Mouse (Mus musculus) subcutaneous adipose tissue, adult 2 months (tissue): ENCODE results near the gene Phox2b. TPM values are rescaled to one million over a fixed set of nuclear protein-coding genes. Genes with fewer than 3 reads are reported as not detected.

ENCODE experiments used
- polyA plus RNA-seq: library from polyadenylated mRNA; depleted of rRNA; stranded (reverse); fragments of >200 nt; gene quantifications from 2 replicates; pipeline ENCODE4 v1.2.3, GENCODE M21; 2012; ENCODE audit warnings: low replicate concordance; rRNA removed

The Phox2b gene
- 0.05 TPM in 1 of 2 replicates, not detected in the other for polyA plus RNA-seq

GRCm38 (mm10) chr5:67098733-67099323, at the start of gene Phox2b:
Phox2b (minus strand) TSS chr5:67099301.

Other genes starting within 250 kb of the Phox2b start
- gene Tmem33, start 161.3 kb upstream of the Phox2b start, polyA plus RNA-seq: 126 and 138 TPM in 2 replicates
- 26.3 and 28.3 TPM in 2 replicates for gene Slc30a9, start 207.7 kb upstream of the Phox2b start, polyA plus RNA-seq